Comparison of ENCODE assay signal across 24 mouse cellular contexts in genomic region chr9:114113911-114114623, GRCm38 (mm10). TPM values are rescaled to one million over a fixed set of nuclear protein-coding genes. Genes with fewer than 3 reads are reported as not detected.
DNase-seq lines count a peak whose midpoint lies in the region; ATAC-seq lines count a peak whose summit lies in the region.
"Had no signal": no experiment of that assay in that cellular context is flagged by ENCODE, and none has a peak within 500 bp of the region (broad histone marks: within the 10 kb centered on the region; RNA-seq: fewer than 3 reads in every experiment).

No protein-coding gene starts in this region.

- H3K4me1 ChIP-seq in megakaryocyte, embryonic 14.5 days, result peaks cover 28% of the 10 kb centered on the region
- H3K4me1 ChIP-seq: forebrain, embryonic 10.5 days; heart, embryonic 13.5 days; hindbrain, embryonic 15.5 days; lung, embryonic 15.5 days; midbrain, embryonic 15.5 days had no signal

- H3K27me3 ChIP-seq in megakaryocyte, embryonic 14.5 days (replicated peaks), result peaks cover 5% of the 10 kb centered on the region
- H3K27me3 ChIP-seq: heart, embryonic 13.5 days; hindbrain, embryonic 15.5 days; limb, embryonic 12.5 days; lung, embryonic 15.5 days; midbrain, embryonic 15.5 days had no signal

- peak overlapping the region; percentile 23 for H3K4me3 ChIP-seq in megakaryocyte, embryonic 14.5 days (replicated peaks)
- H3K4me3 ChIP-seq: forebrain, embryonic 10.5 days; heart, embryonic 13.5 days; hindbrain, embryonic 15.5 days; left cerebral cortex, adult 2 months; limb, embryonic 12.5 days; lung, embryonic 15.5 days; midbrain, embryonic 15.5 days had no signal

- ATAC-seq in megakaryocyte, adult 5-6 weeks (ENCODE audit: poor library complexity, severe bottlenecking), result no peak
- ATAC-seq: CD4-positive, CD25-positive, alpha-beta regulatory T cell, adult 4 months; forebrain, postnatal 0 days; intestine, embryonic 16.5 days; midbrain, embryonic 15.5 days had no signal

- H3K9me3 ChIP-seq in megakaryocyte, embryonic 14.5 days, result peaks cover 30% of the 10 kb centered on the region
- H3K9me3 ChIP-seq: forebrain, embryonic 10.5 days; heart, embryonic 13.5 days; hindbrain, embryonic 15.5 days; limb, embryonic 12.5 days; lung, embryonic 15.5 days; midbrain, embryonic 15.5 days had no signal

- H3K36me3 ChIP-seq in megakaryocyte, embryonic 14.5 days (replicated peaks; ENCODE audit: low read length), result peaks cover 8% of the 10 kb centered on the region
- H3K36me3 ChIP-seq: forebrain, embryonic 10.5 days; heart, embryonic 13.5 days; hindbrain, embryonic 15.5 days; limb, embryonic 12.5 days; lung, embryonic 15.5 days; midbrain, embryonic 15.5 days had no signal

- peak; percentile 17 for DNase-seq in heart, postnatal 4 days
- no peak for DNase-seq in heart, adult 8-10 months (ENCODE audit: low spot score)
- DNase-seq in MN1 (ENCODE audit: low spot score), result peak; percentile 10
- peak; percentile 51 for DNase-seq in testis, postnatal 10 days (ENCODE audit: low spot score)
- no peak for DNase-seq in thymus, postnatal 36 days
- DNase-seq: adrenal gland, adult 2 months; cerebellum, adult 18-20 months; cerebellum, postnatal 25 days; forebrain, postnatal 0 days; heart, postnatal 36 days; right cerebral cortex, postnatal 25 days; thymus, postnatal 14 days had no signal

RNA-seq across cellular contexts. Expression of gene Susd5, which starts 57.1 kb away (rescaled TPM):
- total RNA-seq in heart, postnatal 4 days (2021), result under 1 TPM; 0.52 to 0.69 TPM
- total RNA-seq in heart, adult 8-10 months (2022), result 1 to 10 TPM in 2 of 4 experiments, under 1 TPM in 2; 0.57 to 1.5 (median 1.00) TPM
- 0.66 TPM in 1 of 2 replicates, not detected in the other for polyA plus RNA-seq in megakaryocyte, embryonic 14.5 days (2012; ENCODE audit: insufficient read depth, low replicate concordance)
- total RNA-seq in megakaryocyte, adult 5-6 weeks (2015), result 0.32 TPM in 1 of 2 replicates, not detected in the other
- not detected in 2 replicates for total RNA-seq in megakaryocyte, adult 5-6 weeks (2017)
- total RNA-seq: MEL had no signal
- polyA plus RNA-seq: CD4-positive, CD25-positive, alpha-beta regulatory T cell, adult 4 months had no signal

Comparison
In these comparisons a context has a peak if more than half of its experiments do, and no peak if none do; other contexts are left out.
1. DNase-seq: peak in heart, postnatal 4 days (single experiment), MN1 (single experiment) and testis, postnatal 10 days (single experiment); none in heart, adult 8-10 months (single experiment) and thymus, postnatal 36 days (0 of 2).